In genomic region chr4:133024404-133024803, GRCm38 (mm10) we compare ENCODE assay signal across 11 mouse cellular contexts. TPM values are rescaled to one million over a fixed set of nuclear protein-coding genes. Genes with fewer than 3 reads are reported as not detected.
DNase-seq lines count a peak whose midpoint lies in the region; ATAC-seq and TF ChIP-seq lines count a peak whose summit lies in the region.
"Had no signal": no experiment of that assay in that cellular context is flagged by ENCODE, and none has a peak within 500 bp of the region (broad histone marks: within the 10 kb centered on the region; RNA-seq: fewer than 3 reads in every experiment).

No protein-coding gene starts in this region.

- TF ChIP-seq POLR2A in myocyte (IDR thresholded peaks at IDR 0.05; ENCODE audit: insufficient read length, low read depth): no peak

- H3K9ac ChIP-seq in kidney, embryonic 15.5 days: no peak overlapping the region
- H3K9ac ChIP-seq in hindbrain, embryonic 14.5 days: 0 out of 2 replicates have a peak overlapping the region, but pooled peaks have one; percentile 9

- ATAC-seq in kidney, embryonic 15.5 days (replicated peaks; ENCODE audit: low FRiP score): no peak
- no peak for ATAC-seq in hindbrain, embryonic 14.5 days (ENCODE audit: low FRiP score)

- H3ac ChIP-seq in myocyte (ENCODE audit: control insufficient read depth, insufficient read length): no peak overlapping the region

- no peaks in the 10 kb centered on the region for H3K9me3 ChIP-seq in kidney, embryonic 15.5 days (replicated peaks)
- H3K9me3 ChIP-seq in hindbrain, embryonic 14.5 days (ENCODE audit: control insufficient read depth, low read length): no peaks in the 10 kb centered on the region
- H3K9me3 ChIP-seq: megakaryocyte, embryonic 14.5 days had no signal

- no peak overlapping the region for H3K4me3 ChIP-seq in kidney, embryonic 15.5 days (replicated peaks)
- H3K4me3 ChIP-seq in hindbrain, embryonic 14.5 days (replicated peaks; ENCODE audit: low read length): no peak overlapping the region
- H3K4me3 ChIP-seq in myocyte: no peak overlapping the region

- peak; percentile 33 for DNase-seq in adrenal gland, postnatal 10 days
- DNase-seq in adrenal gland, adult (ENCODE audit: inconsistent age in 2 of 2, low spot score in 1 of 2): no peak
- no peak for DNase-seq in kidney, postnatal 14 days
- peak; percentile 36 for DNase-seq in hindbrain, embryonic 14.5 days (ENCODE audit: low spot score)
- DNase-seq in right cerebral cortex, postnatal 14 days: no peak
- DNase-seq in left cerebral cortex, postnatal 36 days (ENCODE audit: low spot score in 2 of 2): no peak
- DNase-seq: cerebellum, adult 9-10 months; layer of hippocampus, postnatal 36 days had no signal

- no peaks in the 10 kb centered on the region for H3K36me3 ChIP-seq in kidney, embryonic 15.5 days
- peaks cover under 1% of the 10 kb centered on the region; the same call in 1 of the 2 replicates for H3K36me3 ChIP-seq in hindbrain, embryonic 14.5 days (replicated peaks; ENCODE audit: control insufficient read depth, insufficient read depth)
- peaks cover 8% of the 10 kb centered on the region for H3K36me3 ChIP-seq in myocyte (ENCODE audit: control insufficient read depth, insufficient read depth)

- H3K27me3 ChIP-seq in kidney, embryonic 15.5 days: no peaks in the 10 kb centered on the region
- H3K27me3 ChIP-seq in hindbrain, embryonic 14.5 days (ENCODE audit: control insufficient read depth, insufficient read depth, low read length): no peaks in the 10 kb centered on the region
- no peaks in the 10 kb centered on the region for H3K27me3 ChIP-seq in myocyte (ENCODE audit: control insufficient read depth, insufficient read depth, insufficient read length)
- H3K27me3 ChIP-seq: megakaryocyte, embryonic 14.5 days had no signal

- H3K4me1 ChIP-seq in kidney, embryonic 15.5 days: peaks cover 95% of the 10 kb centered on the region
- H3K4me1 ChIP-seq in hindbrain, embryonic 14.5 days (replicated peaks; ENCODE audit: control insufficient read depth, insufficient read depth, low read length): peaks cover 75% of the 10 kb centered on the region

- 23% methylated on average over 3 of the region's 4 CpGs for WGBS in kidney, embryonic 15.5 days
- WGBS in hindbrain, embryonic 14.5 days: 20% methylated on average over 3 of the region's 4 CpGs

- intact Hi-C loops in left cerebral cortex, postnatal 36 days (cut with DNase I): no loop called here

- peaks cover 95% of the 10 kb centered on the region for H3K79me2 ChIP-seq in myocyte (ENCODE audit: control insufficient read depth, insufficient read depth)

- H3K27ac ChIP-seq in kidney, embryonic 15.5 days: peak overlapping the region; percentile 84
- peak overlapping the region; percentile 75 for H3K27ac ChIP-seq in hindbrain, embryonic 14.5 days

- peak overlapping the region; percentile 31 for H3K4me2 ChIP-seq in kidney, embryonic 15.5 days
- 0 out of 2 replicates have a peak overlapping the region, but pooled peaks have one; percentile 8 for H3K4me2 ChIP-seq in hindbrain, embryonic 14.5 days (replicated peaks)
- peak overlapping the region; percentile 49 for H3K4me2 ChIP-seq in myocyte (ENCODE audit: low read depth)

TF ChIP-seq in myocyte, 11 proteins besides CTCF, POLR2A, EP300 and RAD21:
- no peak for TF ChIP-seq MYOG (IDR thresholded peaks at IDR 0.05; ENCODE audit: control insufficient read depth in 1 of 3, insufficient read depth in 1 of 3, insufficient read length in 2 of 3, low read depth in 2 of 3)

RNA-seq across cellular contexts. Expression of gene Ahdc1, which starts 13.3 kb away (rescaled TPM):
- 10 to 100 TPM; 50.8 to 74.3 TPM for total RNA-seq in adrenal gland, postnatal 10 days (2021)
- polyA plus RNA-seq in kidney, embryonic 15.5 days (2015; fragmentation: Nextera tagmentation; extraction: Ambion mirVana): 7.4 and 10.1 TPM in 2 replicates
- polyA plus RNA-seq in hindbrain, embryonic 14.5 days (2014; fragmentation: Nextera tagmentation; extraction: Ambion mirVana): 12.9 and 13.4 TPM in 2 replicates
- 58.2 TPM for polyA plus RNA-seq in myocyte (2012; fragmentation: generic; extraction: Trizol)
- 100 to 1,000 TPM in 1 of 2 experiments, 10 to 100 TPM in 1; 91.3 to 110 TPM for total RNA-seq in left cerebral cortex, postnatal 36 days (2021)

RNA-seq across cellular contexts. Expression of gene Fgr, which starts 50.5 kb away (rescaled TPM):
- total RNA-seq in adrenal gland, postnatal 10 days (2021): 1 to 10 TPM; 1.3 to 1.6 TPM
- polyA plus RNA-seq in kidney, embryonic 15.5 days (2015; fragmentation: Nextera tagmentation; extraction: Ambion mirVana): 0.63 and 0.81 TPM in 2 replicates
- polyA plus RNA-seq in hindbrain, embryonic 14.5 days (2014; fragmentation: Nextera tagmentation; extraction: Ambion mirVana): 0.14 and 0.17 TPM in 2 replicates
- not detected for polyA plus RNA-seq in myocyte (2012; fragmentation: generic; extraction: Trizol)
- under 1 TPM in 1 of 2 experiments, not detected in 1; 0.17 TPM for total RNA-seq in left cerebral cortex, postnatal 36 days (2021)

Comparison
In these comparisons a context has a peak if more than half of its experiments do, and no peak if none do; other contexts are left out.
1. DNase-seq: peak in adrenal gland, postnatal 10 days (single experiment) and hindbrain, embryonic 14.5 days (single experiment); none in adrenal gland, adult (0 of 2), kidney, postnatal 14 days (single experiment), right cerebral cortex, postnatal 14 days (single experiment) and left cerebral cortex, postnatal 36 days (0 of 2).
2. Peak in every context shown above with its lines, with median percentiles within 50 percentile points of each other: H3K4me2 ChIP-seq.